In the genomic region with DNA sequence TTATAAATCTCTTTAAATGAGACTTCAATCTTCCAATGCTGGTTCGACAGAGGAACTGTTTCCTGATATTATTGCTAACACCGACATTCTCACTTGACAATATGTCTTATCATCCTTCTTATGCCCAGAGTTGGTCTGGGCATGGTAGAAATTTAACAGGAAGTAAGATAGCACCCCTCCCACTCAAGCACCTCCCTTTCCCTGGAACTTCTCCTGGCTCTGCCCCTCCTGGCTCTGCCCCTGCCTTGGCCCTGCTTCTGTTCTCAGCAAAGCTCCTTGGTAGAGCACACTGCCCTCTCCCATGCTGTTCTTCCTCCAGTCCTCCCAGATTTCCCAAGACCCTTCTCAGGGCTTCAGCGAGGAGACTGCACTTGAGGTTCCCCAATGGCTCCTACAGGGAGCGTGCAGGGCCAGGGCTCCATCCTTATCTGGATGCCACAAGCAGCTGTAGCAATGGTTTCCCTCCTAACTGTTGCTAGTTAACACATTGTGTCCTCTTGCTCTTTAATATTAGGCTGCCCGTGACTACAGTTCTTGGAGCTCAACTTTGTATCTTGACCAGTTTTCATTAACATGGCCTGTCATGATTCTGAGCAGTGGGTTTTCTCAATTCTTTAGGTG, we compare ENCODE assay signal across 26 mouse cellular contexts. TPM values are rescaled to one million over a fixed set of nuclear protein-coding genes. Genes with fewer than 3 reads are reported as not detected.
DNase-seq lines count a peak whose midpoint lies in the region; ATAC-seq and TF ChIP-seq lines count a peak whose summit lies in the region.
"Had no signal": no experiment of that assay in that cellular context is flagged by ENCODE, and none has a peak within 500 bp of the region (broad histone marks: within the 10 kb centered on the region; RNA-seq: fewer than 3 reads in every experiment).

No protein-coding gene starts in this region.

- peak overlapping the region; percentile 74 for H3K27ac ChIP-seq in embryonic facial prominence, embryonic 13.5 days
- no peak overlapping the region for H3K27ac ChIP-seq in liver, embryonic 16.5 days (ENCODE audit: low read length)
- H3K27ac ChIP-seq in thymus, adult 2 months (ENCODE audit: control insufficient read depth, insufficient read depth, low read length) = no peak overlapping the region
- H3K27ac ChIP-seq in midbrain, embryonic 10.5 days (replicated peaks) = no peak overlapping the region
- H3K27ac ChIP-seq: hindbrain, embryonic 15.5 days; intestine, embryonic 15.5 days; kidney, embryonic 15.5 days; lung, embryonic 15.5 days had no signal

- peak; percentile 6 for DNase-seq in liver
- DNase-seq in thymus, adult 2 months = no peak
- DNase-seq in midbrain, embryonic 10.5 days (ENCODE audit: low spot score) = no peak
- no peak for DNase-seq in kidney, adult 18-20 months
- no peak for DNase-seq in heart, postnatal 36 days
- DNase-seq: adrenal gland, adult 8-10 months; B cell, adult 2 months; cerebellum, adult 2 months; cerebellum, postnatal 36 days; gastrocnemius, postnatal 36 days; kidney, postnatal 36 days; layer of hippocampus, postnatal 36 days; lung, postnatal 4 days; right cerebral cortex, adult 18-20 months; right cerebral cortex, postnatal 4 days had no signal

- no peak for TF ChIP-seq CTCF in thymus, adult 2 months (IDR thresholded peaks at IDR 0.05; ENCODE audit: borderline replicate concordance, control insufficient read depth, extremely low read depth, insufficient read depth, low read length, poor library complexity)

- H3K4me2 ChIP-seq in embryonic facial prominence, embryonic 13.5 days = no peak overlapping the region
- H3K4me2 ChIP-seq in liver, embryonic 16.5 days (ENCODE audit: low read depth, low read length) = no peak overlapping the region
- H3K4me2 ChIP-seq: hindbrain, embryonic 15.5 days; intestine, embryonic 15.5 days; kidney, embryonic 15.5 days; lung, embryonic 15.5 days; midbrain, embryonic 11.5 days had no signal

- H3K4me1 ChIP-seq in embryonic facial prominence, embryonic 13.5 days = peaks cover 9% of the 10 kb centered on the region
- H3K4me1 ChIP-seq in liver, embryonic 16.5 days (ENCODE audit: control insufficient read depth, low read depth, low read length) = peaks cover 4% of the 10 kb centered on the region
- H3K4me1 ChIP-seq in thymus, adult 2 months (replicated peaks; ENCODE audit: control insufficient read depth, insufficient read depth, low read length) = peaks cover 29% of the 10 kb centered on the region
- H3K4me1 ChIP-seq in midbrain, embryonic 10.5 days = peaks cover 3% of the 10 kb centered on the region; the same call in 1 of the 2 replicates
- H3K4me1 ChIP-seq: hindbrain, embryonic 15.5 days; intestine, embryonic 15.5 days; kidney, embryonic 15.5 days had no signal

- no peaks in the 10 kb centered on the region for H3K9me3 ChIP-seq in embryonic facial prominence, embryonic 13.5 days
- no peaks in the 10 kb centered on the region for H3K9me3 ChIP-seq in liver, embryonic 16.5 days (replicated peaks; ENCODE audit: control insufficient read depth, low read length)
- H3K9me3 ChIP-seq in midbrain, embryonic 10.5 days (replicated peaks) = no peaks in the 10 kb centered on the region
- H3K9me3 ChIP-seq: G1E; hindbrain, embryonic 15.5 days; intestine, embryonic 15.5 days; kidney, embryonic 15.5 days; lung, embryonic 15.5 days had no signal

- H3K4me3 ChIP-seq in embryonic facial prominence, embryonic 13.5 days = no peak overlapping the region
- H3K4me3 ChIP-seq in liver, embryonic 16.5 days (ENCODE audit: low read depth, low read length) = no peak overlapping the region
- H3K4me3 ChIP-seq in thymus, adult 2 months (ENCODE audit: control insufficient read depth, insufficient read depth, low read length) = no peak overlapping the region
- H3K4me3 ChIP-seq in midbrain, embryonic 10.5 days = no peak overlapping the region
- H3K4me3 ChIP-seq: hindbrain, embryonic 15.5 days; intestine, embryonic 15.5 days; kidney, embryonic 15.5 days; lung, embryonic 15.5 days had no signal

- no peak overlapping the region for H3K9ac ChIP-seq in embryonic facial prominence, embryonic 13.5 days
- H3K9ac ChIP-seq in liver, embryonic 16.5 days (ENCODE audit: low read depth, low read length) = no peak overlapping the region
- H3K9ac ChIP-seq: hindbrain, embryonic 15.5 days; intestine, embryonic 15.5 days; kidney, embryonic 15.5 days; lung, embryonic 15.5 days had no signal

- H3K36me3 ChIP-seq in embryonic facial prominence, embryonic 13.5 days = peaks cover 90% of the 10 kb centered on the region
- H3K36me3 ChIP-seq in liver, embryonic 16.5 days (ENCODE audit: control insufficient read depth, insufficient read depth) = peaks cover 36% of the 10 kb centered on the region
- H3K36me3 ChIP-seq in thymus, adult 2 months (ENCODE audit: control insufficient read depth, insufficient read depth, low read length) = peaks cover 57% of the 10 kb centered on the region
- peaks cover 90% of the 10 kb centered on the region for H3K36me3 ChIP-seq in midbrain, embryonic 10.5 days

- intact Hi-C loops in heart, postnatal 36 days (cut with DNase I) = no loop called here

- 83% methylated on average over 5 of the region's 5 CpGs for WGBS in embryonic facial prominence, embryonic 13.5 days
- 32% methylated on average over 5 of the region's 5 CpGs for WGBS in liver, embryonic 16.5 days (ENCODE audit: insufficient replicate concordance)
- 95% methylated on average over 5 of the region's 5 CpGs for WGBS in thymus, adult 2 months
- WGBS in midbrain, embryonic 10.5 days = 93% methylated on average over 5 of the region's 5 CpGs

- TF ChIP-seq POLR2A in thymus, adult 2 months (IDR thresholded peaks at IDR 0.05; ENCODE audit: control insufficient read depth, extremely low read depth, insufficient read depth, low read length, poor library complexity) = no peak

- H3K27me3 ChIP-seq in embryonic facial prominence, embryonic 13.5 days = no peaks in the 10 kb centered on the region
- H3K27me3 ChIP-seq in liver, embryonic 16.5 days (ENCODE audit: control insufficient read depth, insufficient read depth, low read depth, low read length) = no peaks in the 10 kb centered on the region
- H3K27me3 ChIP-seq in thymus, adult 2 months (ENCODE audit: control insufficient read depth, insufficient read depth, low read length) = no peaks in the 10 kb centered on the region
- no peaks in the 10 kb centered on the region for H3K27me3 ChIP-seq in midbrain, embryonic 10.5 days (ENCODE audit: low read depth, poor library complexity, severe bottlenecking)
- H3K27me3 ChIP-seq: CH12.LX; hindbrain, embryonic 15.5 days; intestine, embryonic 15.5 days; kidney, embryonic 15.5 days; lung, embryonic 15.5 days had no signal

- ATAC-seq in common myeloid progenitor, adult 5-6 weeks (replicated peaks; ENCODE audit: low read depth, poor library complexity, severe bottlenecking) = peak; percentile 73
- ATAC-seq in embryonic facial prominence, embryonic 13.5 days (ENCODE audit: insufficient number of reproducible peaks, insufficient read depth, low FRiP score, low TSS enrichment, low read depth) = no peak
- ATAC-seq in liver, embryonic 16.5 days (ENCODE audit: low read depth) = 0 out of 2 replicates have a peak, but pooled peaks have one; percentile 35
- ATAC-seq: forebrain, embryonic 16.5 days; intestine, embryonic 15.5 days had no signal

RNA-seq across cellular contexts. Expression of a gene that starts 39.7 kb away (rescaled TPM):
- 66.0 and 89.1 TPM in 2 replicates for total RNA-seq in common myeloid progenitor, adult 5-6 weeks (2017)
- 23.9 and 28.6 TPM in 2 replicates for polyA plus RNA-seq in embryonic facial prominence, embryonic 13.5 days (2015; fragmentation: Nextera tagmentation; extraction: Ambion mirVana)
- 7.8 and 8.7 TPM in 2 replicates for polyA plus RNA-seq in liver, embryonic 16.5 days (2015; fragmentation: Nextera tagmentation; extraction: Ambion mirVana)
- polyA plus RNA-seq in thymus, adult 2 months (2012; rRNA removed) = 72.1 and 76.2 TPM in 2 replicates
- 22.9 and 39.4 TPM in 2 replicates for polyA plus RNA-seq in midbrain, embryonic 10.5 days (2016; fragmentation: Nextera tagmentation; extraction: Ambion mirVana)
- 10 to 100 TPM; 74.1 to 77.0 TPM for total RNA-seq in heart, postnatal 36 days (2021)
